Mouse (Mus musculus): ENCODE data around the gene E330021D16Rik. TPM values are rescaled to one million over a fixed set of nuclear protein-coding genes. Genes with fewer than 3 reads are reported as not detected.

The E330021D16Rik gene
- polyA plus RNA-seq, 1 experiment: not detected

GRCm38 (mm10) chr6:136433573-136433972 is 18.2 kb upstream of the E330021D16Rik start:
- no peak for DNase-seq (ENCODE audit: low read depth)
- TF ChIP-seq CTCF (IDR thresholded peaks at IDR 0.05; ENCODE audit: borderline replicate concordance, extremely low read depth, insufficient read depth, insufficient read length): no peak
- TF ChIP-seq POLR2A (IDR thresholded peaks at IDR 0.05; ENCODE audit: borderline replicate concordance, extremely low read depth, insufficient read depth, insufficient read length, poor library complexity, severe bottlenecking): no peak

DNA sequence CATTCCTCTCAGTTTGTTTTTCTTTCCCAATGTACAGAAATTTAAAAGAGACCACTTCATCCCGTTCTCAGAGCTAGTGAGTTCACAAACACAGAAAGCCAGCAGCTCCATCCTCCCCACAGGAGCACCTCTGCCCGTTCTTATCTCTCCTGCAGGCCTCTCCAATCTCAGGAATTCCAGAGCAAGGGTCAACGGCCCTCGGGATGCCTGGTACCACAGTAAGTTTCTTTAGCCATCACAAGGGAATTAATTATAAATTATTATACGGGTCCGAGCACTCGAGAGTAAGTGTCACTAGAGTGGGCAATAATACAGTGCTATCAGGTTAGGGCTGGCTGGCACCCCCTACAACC is 16.5 kb upstream of the E330021D16Rik start:
- no peak for TF ChIP-seq POLR2A (IDR thresholded peaks at IDR 0.05; ENCODE audit: borderline replicate concordance, extremely low read depth, insufficient read depth, insufficient read length, poor library complexity, severe bottlenecking)
- no peak for TF ChIP-seq CTCF (IDR thresholded peaks at IDR 0.05; ENCODE audit: borderline replicate concordance, extremely low read depth, insufficient read depth, insufficient read length)
- DNase-seq (ENCODE audit: low read depth): no peak

- TF ChIP-seq CTCF (IDR thresholded peaks at IDR 0.05; ENCODE audit: borderline replicate concordance, extremely low read depth, insufficient read depth, insufficient read length) (no peak), POLR2A (IDR thresholded peaks at IDR 0.05; ENCODE audit: borderline replicate concordance, extremely low read depth, insufficient read depth, insufficient read length, poor library complexity, severe bottlenecking) (no peak)
- DNase-seq (ENCODE audit: low read depth): peak; percentile 51
Measured at GRCm38 (mm10) chr6:136431169-136431895, 16.0 kb upstream of the E330021D16Rik start.

- DNase-seq (ENCODE audit: low read depth): no peak
- TF ChIP-seq POLR2A (IDR thresholded peaks at IDR 0.05; ENCODE audit: borderline replicate concordance, extremely low read depth, insufficient read depth, insufficient read length, poor library complexity, severe bottlenecking) (no peak), CTCF (IDR thresholded peaks at IDR 0.05; ENCODE audit: borderline replicate concordance, extremely low read depth, insufficient read depth, insufficient read length) (no peak)
Measured at GRCm38 (mm10) chr6:136429441-136429840, 14.1 kb upstream of the E330021D16Rik start.

DNA sequence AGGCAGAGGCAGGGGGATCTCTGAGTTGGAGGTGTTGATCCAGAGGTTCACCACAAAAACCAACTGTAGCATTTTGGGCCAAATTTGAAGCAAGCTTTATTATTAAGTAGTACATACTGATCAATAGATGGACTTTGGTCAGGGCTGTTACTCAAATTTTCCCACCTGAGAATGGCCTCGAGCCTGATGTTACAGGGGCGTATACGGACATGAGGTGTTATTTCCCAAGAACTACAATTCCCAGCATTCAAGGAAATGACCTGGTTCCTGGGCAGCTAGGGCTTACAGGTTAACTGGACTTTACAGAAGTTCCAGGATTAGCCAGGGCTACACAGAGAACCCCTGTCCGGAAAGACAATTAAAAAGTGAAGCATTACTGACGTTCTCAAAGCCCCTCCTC is 13.0 kb upstream of the E330021D16Rik start:
- TF ChIP-seq CTCF (IDR thresholded peaks at IDR 0.05; ENCODE audit: borderline replicate concordance, extremely low read depth, insufficient read depth, insufficient read length): no peak
- no peak for TF ChIP-seq POLR2A (IDR thresholded peaks at IDR 0.05; ENCODE audit: borderline replicate concordance, extremely low read depth, insufficient read depth, insufficient read length, poor library complexity, severe bottlenecking)
- no peak for DNase-seq (ENCODE audit: low read depth)

GRCm38 (mm10) chr6:136427240-136427639 is 11.9 kb upstream of the E330021D16Rik start:
- no peak for DNase-seq (ENCODE audit: low read depth)
- TF ChIP-seq POLR2A (IDR thresholded peaks at IDR 0.05; ENCODE audit: borderline replicate concordance, extremely low read depth, insufficient read depth, insufficient read length, poor library complexity, severe bottlenecking) (no peak), CTCF (IDR thresholded peaks at IDR 0.05; ENCODE audit: borderline replicate concordance, extremely low read depth, insufficient read depth, insufficient read length) (no peak)

- no peak for DNase-seq (ENCODE audit: low read depth)
- no peak for TF ChIP-seq CTCF (IDR thresholded peaks at IDR 0.05; ENCODE audit: borderline replicate concordance, extremely low read depth, insufficient read depth, insufficient read length)
Measured at GRCm38 (mm10) chr6:136425956-136426355, 10.6 kb upstream of the E330021D16Rik start.

- DNase-seq (ENCODE audit: low read depth): no peak
- TF ChIP-seq CTCF (IDR thresholded peaks at IDR 0.05; ENCODE audit: borderline replicate concordance, extremely low read depth, insufficient read depth, insufficient read length) (no peak), POLR2A (IDR thresholded peaks at IDR 0.05; ENCODE audit: borderline replicate concordance, extremely low read depth, insufficient read depth, insufficient read length, poor library complexity, severe bottlenecking) (no peak)
Measured at GRCm38 (mm10) chr6:136424166-136424565, 8.8 kb upstream of the E330021D16Rik start.

DNA sequence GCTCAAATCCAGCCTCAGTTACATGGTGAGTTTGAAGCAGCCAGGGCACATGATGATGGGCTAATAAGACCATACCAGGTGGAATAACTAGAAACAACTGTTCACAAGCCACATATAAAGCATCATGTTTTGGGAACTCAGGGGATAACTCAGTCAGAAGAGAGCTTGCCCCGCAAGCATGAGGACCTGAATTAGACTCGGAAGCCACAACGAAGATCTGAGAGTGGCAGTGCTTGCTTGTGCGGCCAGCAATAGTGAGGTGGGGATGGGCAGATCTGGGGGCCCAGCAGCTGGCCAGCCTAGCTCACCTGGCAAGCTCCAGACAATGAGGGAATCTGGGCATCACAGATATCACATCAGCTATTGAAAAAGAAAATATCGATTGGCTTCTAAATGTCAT is 7.8 kb upstream of the E330021D16Rik start:
- no peak for DNase-seq (ENCODE audit: low read depth)
- TF ChIP-seq CTCF (IDR thresholded peaks at IDR 0.05; ENCODE audit: borderline replicate concordance, extremely low read depth, insufficient read depth, insufficient read length) (no peak), POLR2A (IDR thresholded peaks at IDR 0.05; ENCODE audit: borderline replicate concordance, extremely low read depth, insufficient read depth, insufficient read length, poor library complexity, severe bottlenecking) (no peak)

- TF ChIP-seq POLR2A (IDR thresholded peaks at IDR 0.05; ENCODE audit: borderline replicate concordance, extremely low read depth, insufficient read depth, insufficient read length, poor library complexity, severe bottlenecking): no peak
- TF ChIP-seq CTCF (IDR thresholded peaks at IDR 0.05; ENCODE audit: borderline replicate concordance, extremely low read depth, insufficient read depth, insufficient read length): peak; percentile 87; the same call in 1 of the 2 replicates
- DNase-seq (ENCODE audit: low read depth): peak; percentile 88
Measured at GRCm38 (mm10) chr6:136422084-136422853, 6.9 kb upstream of the E330021D16Rik start.

- no peak for DNase-seq (ENCODE audit: low read depth)
- TF ChIP-seq CTCF (IDR thresholded peaks at IDR 0.05; ENCODE audit: borderline replicate concordance, extremely low read depth, insufficient read depth, insufficient read length): peak; percentile 3; the same call in 1 of the 2 replicates
- no peak for TF ChIP-seq POLR2A (IDR thresholded peaks at IDR 0.05; ENCODE audit: borderline replicate concordance, extremely low read depth, insufficient read depth, insufficient read length, poor library complexity, severe bottlenecking)
Measured at GRCm38 (mm10) chr6:136421059-136421458, 5.7 kb upstream of the E330021D16Rik start.

Data from brain, embryonic 14.5 days (tissue).